Mouse (Mus musculus) forebrain, postnatal 0 days (tissue): Measurements from ENCODE around the gene C5ar2. TPM values are rescaled to one million over a fixed set of nuclear protein-coding genes. Genes with fewer than 3 reads are reported as not detected.
"Not testable (repeated sequence)": the region's sequence is repeated elsewhere in the genome, so short reads cannot be mapped to it uniquely, and the experiment has no call there.

ENCODE experiments used
- ATAC-seq: fragments of 200-750 bp; cut with Nextera tagmentation; 2 replicates; pipeline ENCODE4 v1.8.0; 2017; ENCODE audit warnings: mild to moderate bottlenecking, moderate library complexity
- DNase-seq: peaks from one replicate; pipeline ENCODE4 v3.0.0-alpha.2; 2015
- H3K27ac ChIP-seq: fragments of 300-500 bp; sonication (generic); 2 replicates; pipeline ENCODE4 v1.5.1; 2014; ENCODE audit warnings: low read depth, mild to moderate bottlenecking, antibody characterized with exemption, low read length, moderate library complexity, mixed read lengths
- H3K27me3 ChIP-seq: fragments of 300-500 bp; sonication (generic); 2 replicates; pipeline ENCODE4 v1.6.1; 2014; ENCODE audit warnings: mild to moderate bottlenecking, low read length, mixed read lengths; ENCODE audit not compliant: insufficient read depth
- H3K36me3 ChIP-seq: fragments of 300-500 bp; sonication (generic); 2 replicates; pipeline ENCODE4 v1.6.1; 2014; ENCODE audit warnings: mild to moderate bottlenecking, moderate library complexity; ENCODE audit not compliant: insufficient read depth
- H3K4me1 ChIP-seq: fragments of 300-500 bp; sonication (generic); 2 replicates; pipeline ENCODE4 v1.6.1; 2014; ENCODE audit warnings: antibody characterized with exemption; ENCODE audit not compliant: insufficient read depth
- H3K4me2 ChIP-seq: fragments of 300-500 bp; sonication (generic); 2 replicates; pipeline ENCODE4 v1.6.1; 2014; ENCODE audit warnings: low read depth, mild to moderate bottlenecking, moderate library complexity
- H3K4me3 ChIP-seq: fragments of 300-500 bp; sonication (generic); 2 replicates; pipeline ENCODE4 v1.5.1; 2014; ENCODE audit warnings: low read depth, low read length, mixed read lengths
- H3K9ac ChIP-seq: fragments of 300-500 bp; sonication (generic); 2 replicates; pipeline ENCODE4 v1.6.1; 2014; ENCODE audit warnings: mild to moderate bottlenecking
- H3K9me3 ChIP-seq: fragments of 300-500 bp; sonication (generic); 2 replicates; pipeline ENCODE4 v1.6.1; 2016; ENCODE audit warnings: low read length
- CTCF ChIP-seq: sonication (generic); IDR thresholded peaks from 2 replicates; pipeline ENCODE4 v1.5.1; 2016; ENCODE audit warnings: antibody characterized with exemption, control low read depth, low read depth
- WGBS: fragments of 180-500 bp; shearing (Covaris S2); extraction: QIAGEN DNeasy Blood & Tissue Kit; methylation state at CpG from one replicate; pipeline ENCODE4 v1.1.7; 2014; 5-methylcytosine and 5-hydroxymethylcytosine counted together
- polyA plus RNA-seq: library from polyadenylated mRNA; unstranded; fragments of >200 nt; fragmentation: Nextera tagmentation; extraction: Ambion mirVana; gene quantifications from 2 replicates; pipeline ENCODE4 v1.2.1, GENCODE M21; 2015
- total RNA-seq: library from RNA; depleted of rRNA; stranded (reverse); fragments of >200 nt; gene quantifications from 2 replicates; pipeline ENCODE4 v1.2.3, GENCODE M21; 2014

C5ar2 gene
- total and polyA plus RNA-seq, 2 experiments from 2014 or later = 0.14 to 0.17 TPM

- no peak for TF ChIP-seq CTCF
- DNase-seq (no peak), ATAC-seq (no peak)
- Histone ChIP-seq H3K4me3 (no peak overlapping the region), H3K36me3 (peaks cover 11% of the 10 kb centered on the region), H3K27ac (no peak overlapping the region), H3K27me3 (no peaks in the 10 kb centered on the region), H3K9me3 (no peaks in the 10 kb centered on the region), H3K9ac (no peak overlapping the region), H3K4me1 (peaks cover 14% of the 10 kb centered on the region; the same call in 1 of the 2 replicates), H3K4me2 (peak overlapping the region; percentile 90; the same call in 1 of the 2 replicates)
- 61% methylated on average over 1 of the region's 1 CpGs for WGBS
Measured at GRCm38 (mm10) chr7:16271139-16271538, 27.2 kb upstream of the C5ar2 start.

- not testable (repeated sequence) for H3K36me3 ChIP-seq, H3K4me2 ChIP-seq, ATAC-seq, H3K4me1 ChIP-seq, DNase-seq, H3K27ac ChIP-seq, H3K9me3 ChIP-seq, H3K27me3 ChIP-seq, H3K9ac ChIP-seq, H3K4me3 ChIP-seq
- 85% methylated on average over 7 of the region's 7 CpGs for WGBS
Measured at GRCm38 (mm10) chr7:16266593-16266992, 22.6 kb upstream of the C5ar2 start.

- H3K27me3 ChIP-seq = no peaks in the 10 kb centered on the region
- H3K4me2 ChIP-seq = no peak overlapping the region
- H3K9me3 ChIP-seq = no peaks in the 10 kb centered on the region
- H3K4me3 ChIP-seq = no peak overlapping the region
- WGBS = 91% methylated on average over 11 of the region's 11 CpGs
- ATAC-seq (no peak), DNase-seq (no peak)
- TF ChIP-seq CTCF = no peak
- H3K36me3 ChIP-seq = no peaks in the 10 kb centered on the region; the same call in 1 of the 2 replicates
- no peaks in the 10 kb centered on the region for H3K4me1 ChIP-seq
- H3K9ac ChIP-seq = no peak overlapping the region
- H3K27ac ChIP-seq = no peak overlapping the region
Measured at GRCm38 (mm10) chr7:16265856-16266255, 21.9 kb upstream of the C5ar2 start.

GRCm38 (mm10) chr7:16263843-16264242 is 19.9 kb upstream of the C5ar2 start:
- no peaks in the 10 kb centered on the region for H3K27me3 ChIP-seq
- no peaks in the 10 kb centered on the region for H3K4me1 ChIP-seq
- no peaks in the 10 kb centered on the region for H3K9me3 ChIP-seq
- H3K27ac ChIP-seq = no peak overlapping the region
- WGBS = 91% methylated on average over 5 of the region's 5 CpGs
- ATAC-seq (no peak), DNase-seq (no peak)
- H3K9ac ChIP-seq = no peak overlapping the region
- no peak overlapping the region for H3K4me3 ChIP-seq
- no peak overlapping the region for H3K4me2 ChIP-seq
- no peaks in the 10 kb centered on the region; the same call in 1 of the 2 replicates for H3K36me3 ChIP-seq
- TF ChIP-seq CTCF = no peak

- ATAC-seq = peak; percentile 45; the same call in 1 of the 2 replicates
- H3K4me2 ChIP-seq = no peak overlapping the region
- no peaks in the 10 kb centered on the region for H3K27me3 ChIP-seq
- TF ChIP-seq CTCF = peak; percentile 76
- peak; percentile 78 for DNase-seq
- H3K4me1 ChIP-seq = no peaks in the 10 kb centered on the region
- no peaks in the 10 kb centered on the region for H3K36me3 ChIP-seq
- H3K9ac ChIP-seq = no peak overlapping the region
- H3K27ac ChIP-seq = no peak overlapping the region
- H3K4me3 ChIP-seq = no peak overlapping the region
- H3K9me3 ChIP-seq = no peaks in the 10 kb centered on the region
- 30% methylated on average over 8 of the region's 8 CpGs for WGBS
Measured at GRCm38 (mm10) chr7:16263015-16263787, 19.2 kb upstream of the C5ar2 start.

GRCm38 (mm10) chr7:16261097-16261496 is 17.1 kb upstream of the C5ar2 start:
- no peaks in the 10 kb centered on the region for H3K36me3 ChIP-seq
- ATAC-seq (no peak), DNase-seq (no peak)
- 81% methylated on average over 1 of the region's 1 CpGs for whole genome bisulfite sequencing
- H3K4me1 ChIP-seq = no peaks in the 10 kb centered on the region
- no peak overlapping the region for H3K4me3 ChIP-seq
- no peak for TF ChIP-seq CTCF
- no peaks in the 10 kb centered on the region for H3K9me3 ChIP-seq
- H3K27me3 ChIP-seq = no peaks in the 10 kb centered on the region
- no peak overlapping the region for H3K27ac ChIP-seq
- no peak overlapping the region for H3K4me2 ChIP-seq
- H3K9ac ChIP-seq = no peak overlapping the region

GRCm38 (mm10) chr7:16259110-16259590 is 15.2 kb upstream of the C5ar2 start, which contains the start of gene C5ar1:
Gene C5ar1, minus strand, starts transcription at chr7:16259540.
- Histone ChIP-seq H3K4me3 (no peak within 1 kb of the TSS), H3K9me3 (no peaks in the 10 kb centered on the region), H3K4me1 (no peaks in the 10 kb centered on the region), H3K9ac (no peak within 1 kb of the TSS), H3K4me2 (no peak within 1 kb of the TSS), H3K36me3 (no peaks in the 10 kb centered on the region), H3K27ac (no peak within 1 kb of the TSS), H3K27me3 (no peaks in the 10 kb centered on the region)
- no peak for TF ChIP-seq CTCF
- DNase-seq = no peak
- no peak for ATAC-seq
- 89% methylated on average over 5 of the region's 5 CpGs for WGBS
